Mouse (Mus musculus) small intestine, adult 2 months (tissue): ENCODE results near the gene Meox1.

Experiments
- CTCF ChIP-seq: fragments of 200-500 bp; IDR thresholded peaks from 2 replicates; pipeline ENCODE4 v1.5.1; 2012; ENCODE audit warnings: low read depth, mild to moderate bottlenecking, control low read depth, inconsistent platforms, low read length, moderate library complexity, mixed read lengths; ENCODE audit not compliant: insufficient replicate concordance, insufficient read length; ENCODE audit errors: extremely low read depth
- POLR2A ChIP-seq: fragments of 200-500 bp; IDR thresholded peaks from 2 replicates; pipeline ENCODE4 v1.6.1; 2012; ENCODE audit warnings: low read depth, mild to moderate bottlenecking, control low read depth, inconsistent platforms, low read length, moderate library complexity

GRCm38 (mm10) chr11:101849286-101849685 is 44.9 kb downstream of the Meox1 start:
- TF ChIP-seq CTCF = no peak
- TF ChIP-seq POLR2A = no peak
